Mouse (Mus musculus) intestine, postnatal 0 days (tissue): ENCODE results near the gene Lmnb2. TPM values are rescaled to one million over a fixed set of nuclear protein-coding genes. Genes with fewer than 3 reads are reported as not detected.

Experiments
- ATAC-seq: fragments of 200-750 bp; cut with Nextera tagmentation; 2 replicates; pipeline ENCODE4 v1.8.0; 2017; ENCODE audit warnings: mild to moderate bottlenecking, moderate TSS enrichment, moderate library complexity
- H3K27ac ChIP-seq: fragments of 300-500 bp; sonication (generic); 2 replicates; pipeline ENCODE4 v1.5.1; 2014; ENCODE audit warnings: mild to moderate bottlenecking, low read depth, low read length, moderate library complexity
- H3K27me3 ChIP-seq: fragments of 300-500 bp; sonication (generic); replicated peaks from 2 replicates; pipeline ENCODE4 v1.6.1; 2014; ENCODE audit warnings: low read length, mixed read lengths; ENCODE audit not compliant: control insufficient read depth, insufficient read depth
- H3K36me3 ChIP-seq: fragments of 300-500 bp; sonication (generic); 2 replicates; pipeline ENCODE4 v1.6.1; 2014; ENCODE audit warnings: mild to moderate bottlenecking, moderate library complexity; ENCODE audit not compliant: control insufficient read depth, insufficient read depth
- H3K4me1 ChIP-seq: fragments of 300-500 bp; sonication (generic); replicated peaks from 2 replicates; pipeline ENCODE4 v1.6.1; 2014; ENCODE audit warnings: antibody characterized with exemption, low read length, mixed read lengths; ENCODE audit not compliant: control insufficient read depth, insufficient read depth
- H3K4me2 ChIP-seq: fragments of 300-500 bp; sonication (generic); replicated peaks from 2 replicates; pipeline ENCODE4 v1.6.1; 2014; ENCODE audit warnings: low read depth, mild to moderate bottlenecking, moderate library complexity
- H3K4me3 ChIP-seq: fragments of 300-500 bp; sonication (generic); 2 replicates; pipeline ENCODE4 v1.5.1; 2014; ENCODE audit warnings: low read depth, low read length
- H3K9ac ChIP-seq: fragments of 300-500 bp; sonication (generic); 2 replicates; pipeline ENCODE4 v1.6.1; 2014; ENCODE audit warnings: mild to moderate bottlenecking, low read depth, low read length
- H3K9me3 ChIP-seq: fragments of 300-500 bp; sonication (generic); 2 replicates; pipeline ENCODE4 v1.6.1; 2016; ENCODE audit warnings: mixed run types; ENCODE audit not compliant: control insufficient read depth
- CTCF ChIP-seq: sonication (generic); IDR thresholded peaks from 2 replicates; pipeline ENCODE4 v1.5.1; 2016; ENCODE audit warnings: low read depth, mild to moderate bottlenecking, control low read depth, antibody characterized with exemption, moderate library complexity
- WGBS: fragments of 180-500 bp; shearing (Covaris S2); extraction: QIAGEN DNeasy Blood & Tissue Kit; methylation state at CpG from one replicate; pipeline ENCODE4 v1.1.7; 2014; 5-methylcytosine and 5-hydroxymethylcytosine counted together
- polyA plus RNA-seq: library from polyadenylated mRNA; unstranded; fragments of >200 nt; fragmentation: Nextera tagmentation; extraction: Ambion mirVana; gene quantifications from 2 replicates; pipeline ENCODE4 v1.2.1, GENCODE M21; 2015

Lmnb2 gene
- polyA plus RNA-seq, 1 experiment from 2014 or later = 12.9 TPM

DNA sequence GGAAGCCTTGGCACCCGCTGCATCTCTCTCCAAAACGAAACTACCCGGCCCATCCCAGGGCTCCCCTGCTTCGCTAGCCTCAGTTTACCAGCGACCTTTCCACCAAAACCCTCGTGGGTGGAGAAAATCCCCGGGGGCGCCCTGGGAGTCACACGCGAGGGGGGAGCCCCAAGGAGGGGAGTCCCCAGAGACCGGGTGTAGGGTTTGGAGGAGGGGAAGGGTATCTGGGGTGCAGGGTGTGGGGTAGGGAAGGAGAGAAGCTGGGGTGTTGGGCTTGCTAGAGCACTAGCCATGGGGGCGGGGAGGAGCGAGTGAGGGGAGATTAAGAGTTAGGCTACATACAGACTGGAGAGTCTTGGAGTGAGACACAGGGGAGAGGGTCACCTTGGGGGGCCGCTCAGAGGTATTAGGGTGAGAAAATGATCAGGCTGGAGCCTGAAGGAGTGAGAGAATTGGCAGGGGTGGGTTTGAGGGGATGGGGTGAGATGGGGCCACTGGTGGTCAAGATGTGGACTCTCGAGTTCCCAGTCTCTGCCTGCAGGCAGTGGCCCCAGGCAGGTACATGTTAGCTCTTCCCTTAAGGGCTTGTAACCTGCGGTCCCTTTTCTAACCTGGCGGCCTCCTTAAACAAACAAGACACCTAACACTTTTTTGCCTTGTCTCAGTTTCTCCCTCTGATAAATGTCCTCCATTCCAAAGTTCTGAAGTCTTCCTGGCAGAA is 14.8 kb upstream of the Lmnb2 start:
- TF ChIP-seq CTCF = no peak
- ATAC-seq = no peak
- Histone ChIP-seq H3K4me1 (peaks cover 35% of the 10 kb centered on the region), H3K36me3 (no peaks in the 10 kb centered on the region), H3K4me2 (peak overlapping the region; percentile 87), H3K27ac (peak overlapping the region; percentile 58), H3K27me3 (no peaks in the 10 kb centered on the region), H3K9ac (peak overlapping the region; percentile 19), H3K9me3 (no peaks in the 10 kb centered on the region), H3K4me3 (peak overlapping the region; percentile 78)
- WGBS = 7% methylated on average over 17 of the region's 17 CpGs

DNA sequence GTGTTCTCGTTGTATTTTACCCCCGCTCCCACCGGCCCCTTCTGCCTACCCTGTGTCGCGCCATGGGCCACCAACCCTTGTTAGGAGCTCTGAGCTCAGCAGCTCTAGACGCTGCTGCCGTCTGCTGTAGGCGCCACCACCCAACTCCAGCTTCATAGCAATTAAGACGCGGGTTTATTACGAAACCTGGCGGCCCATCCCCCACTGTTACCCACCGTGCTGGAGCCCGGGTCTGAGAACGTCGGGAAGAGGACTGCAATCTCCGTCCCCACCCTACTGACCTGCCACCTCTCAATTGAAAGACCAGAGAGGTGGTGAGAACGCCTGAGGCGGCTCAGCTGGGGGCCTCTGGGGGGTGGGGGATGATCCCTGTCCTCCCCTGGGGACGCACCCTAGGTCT is 14.2 kb upstream of the Lmnb2 start:
- 2% methylated on average over 20 of the region's 20 CpGs for WGBS
- H3K9ac ChIP-seq = peak overlapping the region; percentile 19

GRCm38 (mm10) chr10:80931695-80932094 is 13.7 kb upstream of the Lmnb2 start:
- ATAC-seq = no peak
- Histone ChIP-seq H3K9me3 (no peaks in the 10 kb centered on the region), H3K27ac (no peak overlapping the region), H3K4me2 (peak overlapping the region; percentile 87), H3K27me3 (no peaks in the 10 kb centered on the region), H3K4me1 (peaks cover 29% of the 10 kb centered on the region), H3K36me3 (no peaks in the 10 kb centered on the region), H3K9ac (peak overlapping the region; percentile 19; the same call in 1 of the 2 replicates), H3K4me3 (peak overlapping the region; percentile 78)
- WGBS = 9% methylated on average over 26 of the region's 26 CpGs
- TF ChIP-seq CTCF = no peak

More for the DNA sequence above, 14.2 kb upstream of the Lmnb2 start:
- Histone ChIP-seq H3K4me2 (peak overlapping the region; percentile 87), H3K36me3 (no peaks in the 10 kb centered on the region), H3K9me3 (no peaks in the 10 kb centered on the region), H3K27me3 (no peaks in the 10 kb centered on the region), H3K4me3 (peak overlapping the region; percentile 78), H3K4me1 (peaks cover 30% of the 10 kb centered on the region), H3K27ac (0 out of 2 replicates have a peak overlapping the region, but pooled peaks have one; percentile 11)
- no peak for ATAC-seq
- no peak for TF ChIP-seq CTCF

GRCm38 (mm10) chr10:80931153-80931671 is 13.2 kb upstream of the Lmnb2 start:
- H3K4me3 ChIP-seq = peak overlapping the region; percentile 78
- H3K27ac ChIP-seq = no peak overlapping the region; the same call in 1 of the 2 replicates
- ATAC-seq = no peak
- H3K9me3 ChIP-seq = no peaks in the 10 kb centered on the region
- peak overlapping the region; percentile 87 for H3K4me2 ChIP-seq
- no peak for TF ChIP-seq CTCF
- peaks cover 27% of the 10 kb centered on the region for H3K4me1 ChIP-seq
- peak overlapping the region; percentile 60 for H3K9ac ChIP-seq
- 21% methylated on average over 14 of the region's 14 CpGs for WGBS
- no peaks in the 10 kb centered on the region for H3K27me3 ChIP-seq
- no peaks in the 10 kb centered on the region for H3K36me3 ChIP-seq

GRCm38 (mm10) chr10:80930361-80931152 is 12.5 kb upstream of the Lmnb2 start:
- Histone ChIP-seq H3K4me1 (peaks cover 23% of the 10 kb centered on the region; the same call in 1 of the 2 replicates), H3K27me3 (no peaks in the 10 kb centered on the region), H3K36me3 (no peaks in the 10 kb centered on the region), H3K9me3 (no peaks in the 10 kb centered on the region), H3K27ac (no peak overlapping the region), H3K4me3 (peak overlapping the region; percentile 78), H3K4me2 (peak overlapping the region; percentile 87), H3K9ac (peak overlapping the region; percentile 60)
- ATAC-seq = no peak
- TF ChIP-seq CTCF = no peak
- WGBS = 4% methylated on average over 45 of the region's 45 CpGs
